Mouse (Mus musculus) gastrocnemius, adult 2 months (tissue): Measurements from ENCODE around the gene Ksr2. TPM values are rescaled to one million over a fixed set of nuclear protein-coding genes. Genes with fewer than 3 reads are reported as not detected.

Experiments used
- DNase-seq: peaks from one replicate; pipeline ENCODE4 v3.0.0; 2022
- H3K27ac ChIP-seq: fragments of 200-600 bp; 2 replicates; pipeline ENCODE4 v1.8.1; 2022; ENCODE audit warnings: mild to moderate bottlenecking
- H3K4me3 ChIP-seq: fragments of 200-600 bp; 2 replicates; pipeline ENCODE4 v1.8.1; 2022; ENCODE audit warnings: mild to moderate bottlenecking, moderate library complexity
- CTCF ChIP-seq: fragments of 200-600 bp; IDR thresholded peaks from 2 replicates; pipeline ENCODE4 v1.8.1; 2022; ENCODE audit warnings: antibody characterized with exemption, mild to moderate bottlenecking, moderate library complexity
- intact Hi-C: fragments of 180-260 bp; cut with DNase I; formaldehyde crosslinking; loops from one replicate; pipeline ENCODE4 v1.15.1; 2025
- total RNA-seq, 2 experiments: library from RNA; stranded (reverse); gene quantifications; 2 replicates each; pipeline ENCODE4 v1.2.3; 2021

The Ksr2 gene
- total RNA-seq, 2 experiments from 2014 or later, result 0.03 to 0.11 TPM

DNA sequence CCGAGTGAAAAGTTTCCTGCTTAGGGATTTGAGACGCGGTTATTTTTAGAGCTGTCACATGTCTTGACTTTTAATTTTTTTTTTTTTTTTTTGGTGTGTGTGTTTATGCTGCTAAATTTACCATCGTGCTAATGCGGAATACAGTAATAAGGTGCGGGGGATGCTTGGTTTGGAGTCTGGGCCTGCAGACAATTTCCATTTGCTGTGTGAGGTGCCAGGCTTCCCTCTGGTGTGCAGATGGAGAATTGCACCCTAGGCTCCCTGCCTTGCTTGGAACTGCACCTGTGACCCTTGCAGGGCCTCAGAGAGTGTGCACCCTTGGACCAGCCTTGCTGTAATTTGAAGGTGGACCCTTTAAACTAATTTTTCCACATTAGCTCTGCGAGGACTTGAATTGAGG is 80.1 kb downstream of the Ksr2 start:
- DNase-seq, result peak; percentile 55
- TF ChIP-seq CTCF, result peak; percentile 82
- Histone ChIP-seq H3K27ac (peak overlapping the region; percentile 43; the same call in 1 of the 2 replicates), H3K4me3 (peak overlapping the region; percentile 32)
- intact Hi-C loops, result loop anchor here (5.0 kb wide), 2 partner anchors 187 to 377 kb away; partner anchors contain the start of gene Suds3

DNA sequence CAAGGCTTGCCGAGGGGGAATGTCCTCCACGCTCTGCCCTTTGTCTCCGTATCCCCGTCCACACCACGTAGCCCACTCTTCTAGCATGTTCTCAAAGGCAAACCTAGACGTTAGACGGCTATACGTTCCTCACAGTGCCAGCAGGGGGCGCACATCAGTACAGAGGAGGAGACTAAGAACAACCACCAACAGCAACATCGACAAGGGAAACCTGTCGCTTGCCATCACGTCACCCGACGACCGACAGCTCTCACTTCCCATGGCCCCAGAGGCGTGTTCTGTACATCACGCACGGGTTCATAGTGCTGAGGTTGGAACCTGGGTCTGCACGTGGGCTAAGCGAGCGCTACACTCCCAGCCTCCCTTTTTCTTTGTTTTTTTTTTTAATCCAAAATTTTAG is 83.3 kb downstream of the Ksr2 start:
- no peak overlapping the region for H3K27ac ChIP-seq
- no peak overlapping the region for H3K4me3 ChIP-seq
- peak; percentile 53 for TF ChIP-seq CTCF
- intact Hi-C loops, result no loop called here
- DNase-seq, result no peak

GRCm38 (mm10) chr5:117502611-117503010 is 88.8 kb downstream of the Ksr2 start:
- Histone ChIP-seq H3K4me3 (no peak overlapping the region), H3K27ac (no peak overlapping the region)
- DNase-seq, result no peak
- intact Hi-C loops, result no loop called here
- TF ChIP-seq CTCF, result peak; percentile 72

GRCm38 (mm10) chr5:117504431-117504830 is 90.6 kb downstream of the Ksr2 start:
- H3K4me3 ChIP-seq, result no peak overlapping the region
- H3K27ac ChIP-seq, result no peak overlapping the region
- DNase-seq, result no peak
- TF ChIP-seq CTCF, result peak; percentile 67
- intact Hi-C loops, result no loop called here

DNA sequence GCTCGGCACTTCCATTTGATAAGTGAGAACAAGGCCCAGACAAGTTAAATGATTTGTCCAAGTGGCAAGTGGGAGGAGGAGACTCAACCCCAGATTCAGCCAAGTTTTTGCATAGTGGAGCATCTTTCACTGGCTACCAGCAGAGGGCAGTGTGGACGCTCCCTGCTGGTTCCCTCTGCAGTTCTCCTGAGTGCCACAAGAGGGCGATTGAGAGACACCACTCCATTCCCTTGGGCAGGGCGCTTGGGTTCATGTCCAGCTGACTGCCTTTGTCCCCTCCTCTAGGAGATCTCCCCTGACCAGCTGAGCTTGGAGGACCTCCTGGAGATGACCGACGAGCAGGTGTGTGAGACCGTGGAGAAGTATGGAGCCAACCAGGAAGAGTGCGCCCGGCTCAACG is 91.4 kb downstream of the Ksr2 start:
- intact Hi-C loops, result no loop called here
- Histone ChIP-seq H3K4me3 (no peak overlapping the region), H3K27ac (no peak overlapping the region)
- peak; percentile 63 for DNase-seq
- no peak; the same call in 1 of the 2 replicates for TF ChIP-seq CTCF

GRCm38 (mm10) chr5:117505769-117506168 is 92.0 kb downstream of the Ksr2 start:
- no peak overlapping the region for H3K27ac ChIP-seq
- DNase-seq, result no peak
- no peak for TF ChIP-seq CTCF
- no peak overlapping the region for H3K4me3 ChIP-seq
- intact Hi-C loops, result loop anchor here (2.0 kb wide), 1 partner anchor 331 kb away; no protein-coding TSS in a partner anchor

GRCm38 (mm10) chr5:117506406-117506805 is 92.6 kb downstream of the Ksr2 start:
- Histone ChIP-seq H3K4me3 (no peak overlapping the region), H3K27ac (no peak overlapping the region)
- peak; percentile 85 for TF ChIP-seq CTCF
- intact Hi-C loops, result loop anchor here (2.0 kb wide), 1 partner anchor 330 kb away; no protein-coding TSS in a partner anchor
- peak; percentile 52 for DNase-seq

- H3K27ac ChIP-seq, result no peak overlapping the region
- DNase-seq, result peak; percentile 47
- no peak overlapping the region for H3K4me3 ChIP-seq
- TF ChIP-seq CTCF, result peak; percentile 75
- intact Hi-C loops, result no loop called here
Measured at GRCm38 (mm10) chr5:117509511-117510375, 95.9 kb downstream of the Ksr2 start.

DNA sequence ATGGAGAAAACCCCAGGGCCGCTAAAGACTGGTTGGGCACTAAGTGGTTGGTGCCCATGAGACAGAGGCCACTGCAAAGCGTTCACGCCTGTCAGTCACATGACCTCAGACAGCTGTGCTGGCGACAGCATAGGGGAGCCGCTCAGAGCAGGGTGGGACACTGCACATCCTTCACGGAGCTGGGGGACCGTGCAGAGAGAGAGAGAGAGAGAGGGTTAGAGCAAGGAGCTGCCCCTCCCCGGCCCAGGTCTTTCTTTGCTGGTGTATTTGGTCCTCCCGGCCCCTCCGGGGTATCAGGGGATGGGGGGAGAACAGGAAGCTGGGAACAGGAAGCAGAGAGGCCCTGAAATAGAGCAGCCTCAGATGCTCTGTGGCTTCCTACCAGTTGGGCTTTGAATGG is 97.1 kb downstream of the Ksr2 start:
- Histone ChIP-seq H3K4me3 (no peak overlapping the region), H3K27ac (no peak overlapping the region)
- no peak for TF ChIP-seq CTCF
- DNase-seq, result no peak
- intact Hi-C loops, result no loop called here

GRCm38 (mm10) chr5:117515396-117515795 is 101.6 kb downstream of the Ksr2 start:
- Histone ChIP-seq H3K27ac (no peak overlapping the region), H3K4me3 (no peak overlapping the region)
- intact Hi-C loops, result loop anchor here (5.0 kb wide), 2 partner anchors 417 to 432 kb away; no protein-coding TSS in a partner anchor
- TF ChIP-seq CTCF, result no peak
- DNase-seq, result no peak

GRCm38 (mm10) chr5:117515861-117516260 is 102.1 kb downstream of the Ksr2 start:
- no peak for DNase-seq
- Histone ChIP-seq H3K4me3 (no peak overlapping the region), H3K27ac (no peak overlapping the region)
- TF ChIP-seq CTCF, result no peak
- intact Hi-C loops, result loop anchor here (2.0 to 5.0 kb wide), 3 partner anchors 99 to 431 kb away; no protein-coding TSS in a partner anchor

GRCm38 (mm10) chr5:117516597-117516996 is 102.8 kb downstream of the Ksr2 start:
- DNase-seq, result peak; percentile 51
- TF ChIP-seq CTCF, result peak; percentile 86
- no peak overlapping the region for H3K27ac ChIP-seq
- no peak overlapping the region for H3K4me3 ChIP-seq
- intact Hi-C loops, result loop anchor here (2.0 to 5.0 kb wide), 3 partner anchors 98 to 431 kb away; no protein-coding TSS in a partner anchor

GRCm38 (mm10) chr5:117519858-117520495 is 106.2 kb downstream of the Ksr2 start:
- intact Hi-C loops, result loop anchor here (5.0 kb wide), 2 partner anchors 412 to 427 kb away; no protein-coding TSS in a partner anchor

More at GRCm38 (mm10) chr5:117519858-117520495, 106.2 kb downstream of the Ksr2 start:
- no peak for DNase-seq
- TF ChIP-seq CTCF, result peak; percentile 53
- H3K27ac ChIP-seq, result no peak overlapping the region
- no peak overlapping the region for H3K4me3 ChIP-seq
